Mouse (Mus musculus) liver, adult 2 months (tissue): ENCODE results near the gene Acap1. TPM values are rescaled to one million over a fixed set of nuclear protein-coding genes. Genes with fewer than 3 reads are reported as not detected.
A peak's percentile ranks its signal among the peaks of the same experiment; 100 is the strongest.
"Not testable (repeated sequence)": the region's sequence is repeated elsewhere in the genome, so short reads cannot be mapped to it uniquely, and the experiment has no call there.

Experiments
- DNase-seq: peaks from one replicate; pipeline ENCODE4 v3.0.0-alpha.2; 2011; ENCODE audit warnings: low read depth, low spot score; ENCODE audit errors: extremely low read depth
- H3K27ac ChIP-seq: fragments of 200-500 bp; replicated peaks from 2 replicates; pipeline ENCODE4 v1.5.1; 2012; ENCODE audit warnings: low read depth, mild to moderate bottlenecking, control low read depth, inconsistent platforms, low read length; ENCODE audit not compliant: insufficient read depth
- H3K27me3 ChIP-seq: fragments of 200-500 bp; 2 replicates; pipeline ENCODE4 v1.6.1; 2012; ENCODE audit warnings: mild to moderate bottlenecking, moderate library complexity, low read length, inconsistent platforms; ENCODE audit not compliant: control insufficient read depth, insufficient read depth
- H3K36me3 ChIP-seq: fragments of 200-500 bp; 2 replicates; pipeline ENCODE4 v1.6.1; 2012; ENCODE audit warnings: low read length, inconsistent platforms; ENCODE audit not compliant: control insufficient read depth, insufficient read depth
- H3K4me1 ChIP-seq: fragments of 200-500 bp; 2 replicates; pipeline ENCODE4 v1.6.1; 2011; ENCODE audit warnings: low read length; ENCODE audit not compliant: control insufficient read depth, insufficient read depth
- H3K4me3 ChIP-seq: fragments of 200-500 bp; 2 replicates; pipeline ENCODE4 v1.5.1; 2011; ENCODE audit warnings: low read depth, mild to moderate bottlenecking, control low read depth, low read length, moderate library complexity; ENCODE audit not compliant: insufficient read depth
- H3K79me2 ChIP-seq: fragments of 200-500 bp; 2 replicates; pipeline ENCODE4 v1.6.1; 2012; ENCODE audit warnings: inconsistent platforms, mild to moderate bottlenecking, low read length, moderate library complexity; ENCODE audit not compliant: control insufficient read depth, insufficient read depth
- H3K9ac ChIP-seq: fragments of 200-500 bp; 2 replicates; pipeline ENCODE4 v1.6.1; 2012; ENCODE audit warnings: low read depth, mild to moderate bottlenecking, control low read depth, inconsistent platforms, low read length
- CTCF ChIP-seq: fragments of 200-500 bp; IDR thresholded peaks from 2 replicates; pipeline ENCODE4 v1.5.1; 2011; ENCODE audit warnings: low read depth, low read length, control low read depth
- POLR2A ChIP-seq: fragments of 200-500 bp; IDR thresholded peaks from 2 replicates; pipeline ENCODE4 v1.6.1; 2011; ENCODE audit warnings: low read length, control low read depth; ENCODE audit not compliant: insufficient read depth; ENCODE audit errors: extremely low read depth
- WGBS: fragments of 180-500 bp; shearing (Covaris S2); methylation state at CpG from one replicate; pipeline ENCODE4 v1.1.7; 2018; 5-methylcytosine and 5-hydroxymethylcytosine counted together
- polyA plus RNA-seq: library from polyadenylated mRNA; depleted of rRNA; stranded (reverse); fragments of >200 nt; gene quantifications from 2 replicates; pipeline ENCODE4 v1.2.3, GENCODE M21; 2012
- total RNA-seq: library from RNA; depleted of rRNA; stranded (reverse); fragments of >200 nt; gene quantifications from 2 replicates; pipeline ENCODE4 v1.2.3, GENCODE M21; 2014

The Acap1 gene
- total and polyA plus RNA-seq, 2 experiments: 1.2 to 3.3 TPM

GRCm38 (mm10) chr11:69919661-69920265 lies 24.4 kb upstream of the Acap1 start:
- Histone ChIP-seq H3K4me1 (peaks cover 13% of the 10 kb centered on the region), H3K9ac (peak overlapping the region; percentile 97), H3K79me2 (peaks cover 11% of the 10 kb centered on the region), H3K27me3 (no peaks in the 10 kb centered on the region), H3K4me3 (peak overlapping the region; percentile 89), H3K27ac (peak overlapping the region; percentile 93), H3K36me3 (peaks cover 24% of the 10 kb centered on the region)
- peak; percentile 82 for DNase-seq
- TF ChIP-seq CTCF (no peak), POLR2A (no peak)
- under 1% methylated on average over 17 of the region's 17 CpGs for WGBS

GRCm38 (mm10) chr11:69919053-69919452 lies 23.7 kb upstream of the Acap1 start:
- Histone ChIP-seq H3K79me2 (peaks cover 11% of the 10 kb centered on the region), H3K27ac (0 out of 2 replicates have a peak overlapping the region, but pooled peaks have one; percentile 1), H3K4me1 (peaks cover 17% of the 10 kb centered on the region), H3K36me3 (peaks cover 24% of the 10 kb centered on the region), H3K4me3 (no peak overlapping the region), H3K9ac (no peak overlapping the region), H3K27me3 (no peaks in the 10 kb centered on the region)
- 47% methylated on average over 9 of the region's 9 CpGs for WGBS
- no peak for DNase-seq
- no peak for TF ChIP-seq CTCF
- TF ChIP-seq POLR2A: no peak

GRCm38 (mm10) chr11:69918118-69918517 lies 22.8 kb upstream of the Acap1 start:
- H3K27me3 ChIP-seq: no peaks in the 10 kb centered on the region
- H3K4me3 ChIP-seq: no peak overlapping the region
- TF ChIP-seq POLR2A (no peak), CTCF (no peak)
- peaks cover 19% of the 10 kb centered on the region for H3K4me1 ChIP-seq
- WGBS: 79% methylated on average over 5 of the region's 5 CpGs
- no peak overlapping the region for H3K27ac ChIP-seq
- H3K9ac ChIP-seq: no peak overlapping the region
- peaks cover 11% of the 10 kb centered on the region for H3K79me2 ChIP-seq
- DNase-seq: no peak
- peaks cover 24% of the 10 kb centered on the region for H3K36me3 ChIP-seq

- H3K36me3 ChIP-seq: peaks cover 24% of the 10 kb centered on the region
- DNase-seq: no peak
- H3K27me3 ChIP-seq: no peaks in the 10 kb centered on the region
- H3K4me3 ChIP-seq: no peak overlapping the region
- peaks cover 18% of the 10 kb centered on the region for H3K4me1 ChIP-seq
- 77% methylated on average over 8 of the region's 8 CpGs for WGBS
- no peak overlapping the region for H3K27ac ChIP-seq
- peaks cover 11% of the 10 kb centered on the region for H3K79me2 ChIP-seq
- no peak overlapping the region for H3K9ac ChIP-seq
- TF ChIP-seq POLR2A (no peak), CTCF (no peak)
Observed at GRCm38 (mm10) chr11:69917379-69917948, 22.1 kb upstream of the Acap1 start.

- H3K4me1 ChIP-seq: peaks cover 18% of the 10 kb centered on the region
- 67% methylated on average over 7 of the region's 7 CpGs for WGBS
- H3K4me3 ChIP-seq, H3K27ac ChIP-seq, H3K27me3 ChIP-seq, H3K9ac ChIP-seq, DNase-seq: not testable (repeated sequence)
- H3K79me2 ChIP-seq: peaks cover 11% of the 10 kb centered on the region
- peaks cover 24% of the 10 kb centered on the region for H3K36me3 ChIP-seq
Observed at GRCm38 (mm10) chr11:69916652-69917378, 21.5 kb upstream of the Acap1 start.
